Mouse (Mus musculus): Measurements from ENCODE around the gene Klrb1b.

Klrb1b gene

DNA sequence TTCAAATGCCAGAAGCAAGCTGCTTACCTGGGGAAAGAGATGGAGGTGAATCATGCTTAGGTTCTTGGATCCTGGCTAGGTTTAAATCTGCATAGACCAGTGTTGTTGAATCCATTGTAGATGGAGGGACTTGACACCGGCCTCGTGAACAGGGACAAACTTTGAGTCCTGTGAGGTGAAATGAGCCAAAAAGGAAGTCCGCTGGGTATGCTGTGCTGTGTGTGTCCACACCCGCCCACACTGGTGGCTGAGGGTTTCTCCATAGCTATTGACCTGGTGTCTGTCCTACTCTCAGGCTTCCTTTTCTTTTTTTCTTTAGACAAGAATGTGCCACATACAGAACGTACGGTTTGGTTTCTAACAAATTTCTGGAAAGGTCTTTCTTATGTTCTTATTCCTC lies at the start of gene Klrb1b, which contains the start of gene Gm44511:
Gene Klrb1b (minus strand): TSS at position 200 of the 400 bp plus-strand sequence.
Gene Gm44511 (minus strand): TSS at position 184 of the 400 bp plus-strand sequence.
- peak; percentile 69 for DNase-seq

DNA sequence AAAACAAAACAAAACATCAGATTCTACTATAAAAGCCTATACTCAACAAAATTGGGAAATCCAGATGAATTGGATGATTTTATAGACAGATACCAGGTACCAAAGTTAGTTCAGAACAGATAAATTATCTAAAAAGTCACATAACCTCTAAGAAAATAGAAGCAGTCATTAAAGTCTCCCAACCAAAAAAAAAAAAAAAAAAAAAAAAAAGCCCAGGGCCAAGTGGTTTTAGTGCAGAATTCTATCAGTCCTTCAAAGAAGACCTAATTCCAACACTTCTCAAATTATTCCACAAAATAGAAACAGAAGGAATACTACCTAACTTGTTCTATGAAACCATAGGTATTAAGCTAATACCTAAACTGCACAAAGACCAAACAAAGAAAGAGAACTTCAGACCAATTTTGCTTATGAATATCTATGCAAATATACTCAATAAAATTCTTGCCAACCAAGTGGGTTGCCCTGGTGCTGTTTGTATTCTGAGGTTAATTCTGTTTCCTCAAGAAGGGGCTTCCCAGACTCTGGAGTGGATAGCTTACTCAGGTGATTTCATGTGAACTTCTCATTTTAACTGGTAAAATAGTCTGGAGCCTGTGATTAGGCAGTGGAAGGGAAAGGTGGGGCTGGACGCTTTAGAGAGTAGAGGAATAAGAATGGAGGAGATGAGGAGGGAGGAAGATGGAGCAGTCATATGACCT lies 45.9 kb upstream of the Klrb1b start:
- DNase-seq = peak; percentile 35

DNA sequence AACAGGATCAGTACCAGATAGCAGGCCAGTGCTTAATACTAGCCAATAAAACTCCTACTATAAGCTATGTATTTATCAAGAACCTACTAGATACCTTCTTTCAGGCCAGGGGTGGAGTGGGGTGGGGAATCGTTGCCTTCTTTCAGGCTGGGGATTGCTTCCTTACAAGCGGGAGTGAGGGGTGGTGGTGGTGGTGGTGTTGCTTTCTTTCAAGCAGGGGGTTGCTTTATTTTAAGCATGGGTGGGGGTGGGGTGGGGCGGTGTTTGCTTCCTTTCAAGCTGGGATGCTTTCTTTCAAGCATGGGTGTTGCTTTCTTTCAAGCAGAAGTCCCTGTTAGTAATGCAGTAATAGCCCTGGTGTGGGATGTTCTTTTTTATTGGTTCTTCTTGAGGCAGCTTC lies 42.7 kb upstream of the Klrb1b start:
- peak; percentile 59 for DNase-seq

DNA sequence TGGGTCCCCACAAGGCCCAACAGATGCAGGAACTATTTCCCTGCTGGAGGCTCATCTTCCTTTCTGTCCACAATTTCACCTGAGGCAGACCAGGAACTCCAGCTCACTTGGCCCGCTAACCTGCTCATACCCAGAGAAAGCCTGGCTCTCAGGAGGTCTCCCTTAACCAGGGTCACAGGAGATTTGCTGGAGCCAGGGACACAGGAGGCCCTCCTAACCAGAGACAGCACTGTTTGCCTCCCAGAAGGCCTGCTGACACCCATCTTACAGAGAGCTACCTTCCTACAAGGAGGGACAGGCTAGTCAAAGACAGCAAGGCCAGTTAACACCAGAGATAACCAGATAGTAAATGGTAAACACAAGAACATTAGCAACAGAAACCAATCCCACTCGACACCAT lies 31.8 kb upstream of the Klrb1b start:
- DNase-seq = peak; percentile 83

DNA sequence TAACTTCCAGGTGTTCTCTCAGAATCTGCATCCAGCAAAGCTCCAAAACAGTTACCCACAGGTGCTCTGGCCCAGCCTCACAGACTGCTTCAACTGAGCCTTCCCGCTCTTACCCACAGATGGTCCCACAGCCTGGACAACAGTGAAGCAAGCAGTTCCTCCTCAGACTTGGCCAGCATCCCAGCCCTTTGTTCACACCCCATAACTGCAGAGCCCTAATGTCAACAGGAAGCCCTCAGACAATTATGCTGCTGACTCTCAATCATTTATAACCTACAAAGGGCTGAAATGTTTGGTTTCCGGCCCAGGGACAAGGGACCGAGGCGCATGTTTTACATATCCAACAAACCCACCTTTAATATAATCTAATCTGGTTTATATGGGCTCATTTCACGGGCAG lies 30.1 kb upstream of the Klrb1b start:
- peak; percentile 99 for DNase-seq

DNA sequence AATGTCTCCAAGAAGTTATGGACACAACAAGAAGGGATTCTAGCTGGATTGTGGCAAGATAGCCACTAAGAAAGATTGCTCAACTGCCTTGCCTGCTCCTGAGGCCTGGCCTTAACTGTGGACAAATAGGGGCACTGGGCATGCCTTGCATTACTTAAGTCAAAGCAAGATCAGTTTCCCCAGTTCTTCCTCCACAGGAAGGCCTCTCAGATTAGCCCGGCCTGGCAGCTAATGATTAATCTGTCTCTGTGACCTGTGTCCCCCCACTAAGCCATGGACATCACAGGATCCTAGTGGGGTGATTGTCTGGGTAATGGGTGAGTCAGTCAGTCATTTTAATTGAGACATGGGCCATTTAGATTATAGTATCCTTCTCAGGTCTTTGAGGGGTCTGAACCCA lies 29.3 kb upstream of the Klrb1b start:
- peak; percentile 85 for DNase-seq

DNA sequence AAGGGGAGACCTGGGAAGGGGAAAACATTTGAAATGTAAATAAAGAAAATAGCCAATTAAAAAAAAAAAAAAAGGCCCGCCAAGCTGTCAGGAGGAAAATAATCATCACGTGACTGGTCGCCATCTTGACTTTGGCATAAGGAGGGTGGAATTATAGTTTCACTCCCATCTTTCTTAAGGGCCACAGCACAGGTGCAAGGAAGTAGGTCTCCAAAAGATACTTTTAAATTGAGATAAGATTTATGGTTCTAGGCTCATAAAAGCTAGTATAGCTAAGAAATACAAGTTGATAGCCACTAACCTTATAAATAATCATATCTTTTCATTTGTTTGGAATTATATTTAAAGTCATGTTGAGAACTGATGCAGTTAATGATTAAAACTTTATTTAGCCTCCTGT lies 28.8 kb upstream of the Klrb1b start:
- DNase-seq = no peak

DNA sequence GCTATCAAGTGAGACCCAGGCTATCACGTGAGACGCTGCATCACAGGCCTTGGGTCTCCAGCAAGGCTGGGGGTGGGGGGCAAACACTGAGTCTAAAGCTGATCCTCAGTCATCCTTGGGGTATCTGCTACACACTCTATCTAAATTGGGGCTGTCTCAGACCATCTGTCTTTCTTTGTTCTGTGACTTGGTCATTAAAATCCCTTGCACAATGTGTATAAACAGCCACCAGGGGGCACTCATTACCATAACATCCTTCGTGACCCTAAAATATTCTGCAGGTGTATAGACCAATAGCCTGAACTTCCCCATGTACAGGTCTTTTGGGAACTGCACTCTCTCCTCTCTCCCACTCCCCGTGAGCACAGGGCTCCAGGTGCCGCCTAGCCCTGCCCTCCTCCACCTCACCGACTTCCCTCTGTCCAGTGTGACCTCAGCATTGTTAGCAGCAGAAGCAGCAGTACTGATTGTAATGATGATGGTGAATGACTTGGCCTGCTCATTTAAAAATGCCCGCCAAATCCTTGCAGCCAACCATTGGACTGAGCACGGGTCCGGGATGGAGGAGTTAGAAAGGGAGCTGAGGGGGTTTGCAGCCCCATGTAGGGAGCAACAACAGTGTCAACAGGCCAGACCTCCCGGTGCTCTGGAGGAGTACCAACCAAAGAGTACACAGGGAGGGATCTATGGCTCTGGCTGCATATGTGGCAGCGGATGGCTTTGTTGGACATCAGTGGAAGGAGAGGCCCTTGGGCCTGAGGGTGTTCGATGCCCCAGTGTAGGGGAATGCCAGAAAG lies 28.1 kb upstream of the Klrb1b start:
- DNase-seq = peak; percentile 94

DNA sequence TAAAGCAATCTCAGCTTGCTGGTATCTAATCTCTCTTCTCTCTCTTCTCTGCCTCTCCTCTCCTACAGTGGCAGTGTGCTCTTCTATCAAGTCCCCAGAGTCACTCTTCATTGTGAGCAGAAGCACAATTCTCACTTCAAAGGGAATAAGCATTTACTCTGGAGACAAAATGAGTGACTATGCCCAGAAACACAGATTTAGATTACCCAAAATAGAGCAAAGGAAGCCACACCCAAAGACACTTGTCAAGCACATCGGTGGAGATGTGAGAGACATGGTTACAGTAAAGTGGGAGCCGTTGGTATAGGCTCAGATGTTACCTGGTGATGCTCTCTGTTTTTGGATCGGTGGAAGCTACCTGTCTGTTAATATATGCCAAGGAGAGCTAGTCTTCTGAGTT lies 26.6 kb upstream of the Klrb1b start:
- peak; percentile 44 for DNase-seq

DNA sequence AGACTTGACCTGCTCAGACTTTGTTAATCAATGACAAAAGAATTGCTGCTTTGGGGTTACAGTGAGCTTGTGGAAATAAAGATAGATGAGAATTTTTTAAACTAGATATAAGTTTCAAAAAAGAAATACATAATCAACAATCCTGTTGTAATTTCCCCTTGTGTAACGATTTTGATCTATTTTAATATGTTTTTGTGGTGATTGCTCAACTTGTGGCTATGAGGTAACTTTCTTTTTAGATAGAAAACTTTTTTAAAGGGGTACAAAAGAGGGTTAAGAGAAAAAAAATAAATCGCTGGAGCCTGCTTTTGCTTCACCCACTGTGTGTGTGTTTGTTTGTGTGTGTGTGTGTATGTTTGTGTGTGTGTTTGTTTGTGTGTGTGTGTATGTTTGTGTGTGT lies 25.0 kb upstream of the Klrb1b start:
- DNase-seq = no peak

DNA sequence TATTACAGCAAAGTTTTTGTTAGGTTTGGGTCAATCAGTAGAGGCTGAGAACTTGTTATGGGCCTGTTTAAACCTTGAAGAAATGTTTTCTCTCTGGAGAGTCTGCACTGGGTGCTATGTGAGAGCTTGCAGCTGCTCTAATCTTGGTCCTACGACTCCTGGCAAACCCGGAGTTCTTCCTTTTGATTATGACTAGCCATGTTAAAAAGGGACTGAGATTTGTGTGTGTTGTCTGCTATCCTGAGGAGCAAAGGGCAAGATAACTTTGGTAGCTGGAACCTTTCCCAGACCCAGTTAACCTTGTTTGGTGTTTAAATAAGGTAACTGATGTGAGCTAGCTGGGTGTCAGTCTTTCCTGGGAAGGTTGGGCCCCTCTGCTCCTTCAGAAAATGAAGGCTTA lies 24.5 kb upstream of the Klrb1b start:
- DNase-seq = peak; percentile 88

DNA sequence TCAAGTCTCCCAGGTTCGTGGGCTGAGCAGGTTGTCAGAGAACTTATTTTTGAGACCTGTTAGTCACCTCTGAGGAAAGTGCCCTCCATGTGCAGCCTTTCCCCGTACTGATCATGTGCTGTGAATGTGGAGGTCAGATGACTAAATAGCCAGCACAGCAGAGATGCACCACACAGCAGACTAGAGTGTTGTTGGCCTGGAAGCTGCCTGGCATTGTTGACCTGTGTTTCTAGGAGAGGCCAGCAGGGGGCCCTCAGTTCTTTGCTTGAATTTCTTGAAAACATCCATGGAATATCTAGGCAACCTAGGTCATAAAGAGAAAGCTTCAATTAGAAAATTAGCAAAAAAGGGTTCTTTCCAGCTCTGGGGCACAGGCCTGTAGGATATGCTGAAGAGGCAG lies 23.8 kb upstream of the Klrb1b start:
- peak; percentile 92 for DNase-seq

DNA sequence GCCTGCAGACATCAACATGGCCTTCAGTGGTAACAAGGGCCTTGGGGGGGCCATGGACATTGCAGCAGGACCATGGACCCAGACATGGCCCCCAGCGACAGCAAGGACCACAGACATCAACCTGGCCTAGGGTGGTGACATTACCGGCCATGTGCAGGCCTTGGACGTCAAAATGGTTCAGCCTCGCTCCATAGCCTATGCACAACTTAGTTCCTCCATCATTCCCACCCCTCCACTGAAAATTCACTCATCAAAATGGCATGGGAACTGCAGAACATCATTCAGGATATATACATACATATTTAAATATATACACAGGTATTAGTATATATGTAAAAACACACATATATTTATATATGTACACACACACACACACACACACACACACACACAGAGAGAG lies 21.3 kb upstream of the Klrb1b start:
- DNase-seq = peak; percentile 91

DNA sequence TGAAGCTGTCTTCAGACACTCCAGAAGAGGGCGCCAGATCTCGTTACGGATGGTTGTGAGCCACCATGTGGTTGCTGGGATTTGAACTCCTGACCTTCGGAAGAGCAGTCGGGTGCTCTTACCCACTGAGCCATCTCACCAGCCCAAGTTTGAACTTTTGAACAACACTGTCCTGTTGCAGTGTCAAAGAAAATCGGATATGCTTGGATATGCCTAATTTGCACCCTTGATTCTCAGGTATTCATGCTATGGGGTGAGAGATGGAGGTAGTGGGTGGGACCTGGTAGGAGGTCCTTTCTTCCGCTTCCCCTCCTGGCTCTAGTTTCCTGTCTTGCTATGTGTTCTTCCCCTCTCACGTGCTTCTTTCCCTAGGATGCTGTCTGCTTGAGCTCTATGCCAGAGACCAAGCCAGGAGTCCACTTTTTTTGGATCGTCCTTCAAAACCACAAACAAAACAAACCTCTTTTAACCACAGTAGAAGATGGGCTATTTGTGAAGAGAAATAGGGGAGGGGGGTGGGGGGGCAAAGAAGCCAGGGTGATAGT lies 19.9 kb upstream of the Klrb1b start:
- DNase-seq = peak; percentile 58

DNA sequence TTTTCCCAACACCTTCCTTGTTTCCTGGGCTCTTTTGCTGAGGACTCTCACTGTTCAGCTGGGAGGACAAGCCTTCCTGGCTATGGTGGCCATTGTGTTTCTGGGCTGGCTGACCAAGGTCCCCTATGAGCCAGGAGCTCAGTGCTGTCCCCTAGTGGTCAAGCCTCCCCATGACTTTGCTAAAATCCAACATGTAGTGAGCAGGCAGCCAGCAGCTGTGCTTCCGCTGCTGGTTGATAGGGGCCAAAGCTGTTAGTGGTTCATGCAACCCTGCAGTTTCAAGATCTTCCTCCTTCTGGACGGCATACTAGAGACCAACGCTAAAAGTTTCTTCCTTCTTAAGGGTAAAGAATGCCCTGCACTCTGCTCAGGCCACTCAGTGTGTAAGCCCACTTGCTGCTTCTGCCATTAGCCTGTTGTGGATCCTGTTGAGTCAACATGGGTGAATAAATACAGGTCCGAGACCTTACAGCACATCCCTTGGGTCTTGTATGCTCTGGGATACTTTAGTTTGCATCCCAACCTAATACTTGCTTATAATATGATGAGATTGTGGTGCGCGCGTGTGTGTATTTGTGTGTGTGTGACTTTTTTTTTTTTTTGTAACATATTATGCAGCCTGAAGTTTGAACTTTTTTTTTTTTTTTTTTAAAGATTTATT lies 19.3 kb upstream of the Klrb1b start:
- DNase-seq = peak; percentile 99

DNA sequence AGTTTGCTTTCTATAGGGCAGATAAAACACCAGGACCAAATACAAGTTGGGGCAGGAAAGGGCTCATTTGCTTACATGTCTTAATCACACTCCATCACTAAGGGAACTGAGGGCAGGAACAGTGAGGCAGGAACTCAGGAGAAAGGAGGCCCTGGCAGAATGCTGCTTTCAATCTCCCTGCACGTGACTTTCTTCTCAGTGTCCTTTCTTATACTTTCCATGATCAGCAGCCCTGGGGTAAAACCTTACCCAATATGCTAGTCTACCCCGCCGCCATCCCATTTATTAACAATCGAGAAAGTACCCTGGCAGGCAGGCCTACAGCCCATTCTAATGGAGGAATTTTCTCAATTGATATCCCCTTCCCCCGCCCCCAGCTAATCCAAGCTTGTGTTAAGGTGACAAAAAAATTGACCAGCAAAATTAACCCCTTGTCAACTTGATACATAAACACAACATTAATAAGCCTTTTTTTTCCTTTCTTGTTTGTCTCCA lies 18.5 kb upstream of the Klrb1b start:
- peak; percentile 92 for DNase-seq

DNA sequence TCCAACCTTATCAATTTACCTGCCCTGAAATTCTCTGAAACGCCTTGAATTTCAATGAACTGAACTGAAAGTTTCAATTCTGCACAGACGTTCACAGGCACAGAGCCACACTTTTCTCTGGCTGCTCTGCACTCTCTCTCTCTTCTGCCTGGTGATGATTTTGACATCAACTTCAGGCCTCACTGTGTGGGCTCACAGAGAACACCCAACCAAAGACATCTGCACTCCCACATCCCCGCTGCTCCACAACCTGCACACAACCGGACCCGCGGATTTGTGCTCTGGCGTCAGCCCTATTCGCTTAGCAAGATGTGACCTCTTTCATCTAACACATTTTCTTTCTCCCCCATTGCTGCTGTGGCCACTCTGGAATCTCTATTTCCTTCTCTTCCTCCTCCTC lies 18.0 kb upstream of the Klrb1b start:
- DNase-seq = peak; percentile 75

DNA sequence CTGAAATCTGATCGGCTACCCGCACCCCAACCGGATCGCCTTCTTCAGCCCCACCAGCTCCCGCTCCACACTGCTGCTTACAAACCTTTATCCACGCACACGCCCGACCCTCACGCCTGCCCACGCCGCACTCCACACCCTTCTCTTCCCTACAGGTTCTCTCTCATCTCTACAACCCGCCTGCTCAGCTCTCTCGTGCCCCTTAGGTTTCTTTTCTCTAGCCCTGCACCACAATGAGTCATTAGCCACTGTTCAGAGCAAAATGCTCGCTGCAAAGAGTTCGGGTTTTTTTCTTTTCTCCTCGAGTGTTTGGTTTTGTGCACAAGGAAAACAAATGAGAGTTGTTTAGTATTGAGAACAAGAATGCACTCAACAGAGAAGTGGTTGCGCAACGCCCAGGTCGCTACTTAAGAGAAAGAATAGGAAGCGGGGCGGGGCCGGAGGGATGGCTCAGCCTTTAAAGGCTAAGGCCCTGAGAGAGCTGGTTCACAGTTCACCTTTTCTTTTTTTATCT lies 17.4 kb upstream of the Klrb1b start:
- peak; percentile 97 for DNase-seq

DNA sequence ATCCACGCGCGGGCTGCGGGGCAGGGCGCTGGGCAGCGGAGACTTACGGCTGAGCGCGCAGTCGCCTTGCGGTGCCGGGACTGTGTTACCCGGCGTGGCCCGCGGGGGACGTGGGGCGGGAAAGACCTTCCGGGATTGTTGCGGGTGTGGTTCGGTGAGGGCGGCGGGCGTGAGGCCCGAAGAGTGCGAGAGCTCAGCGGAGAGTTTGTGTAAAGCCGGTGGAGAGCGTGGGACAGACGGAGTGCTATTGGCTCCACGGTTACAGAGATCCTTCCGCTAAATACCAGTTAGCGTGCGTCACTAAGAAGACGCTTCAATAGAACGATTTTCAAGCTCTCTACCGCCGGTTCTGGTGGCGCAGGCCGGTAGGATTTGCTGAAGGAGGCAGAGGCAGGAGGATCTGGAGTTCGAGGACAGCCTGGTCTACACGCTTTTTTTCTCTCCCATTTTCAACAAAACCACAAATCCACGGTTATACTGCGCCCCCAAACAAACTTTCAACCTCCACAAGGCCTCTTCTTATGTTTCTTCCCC lies 16.9 kb upstream of the Klrb1b start:
- DNase-seq = peak; percentile 99

DNA sequence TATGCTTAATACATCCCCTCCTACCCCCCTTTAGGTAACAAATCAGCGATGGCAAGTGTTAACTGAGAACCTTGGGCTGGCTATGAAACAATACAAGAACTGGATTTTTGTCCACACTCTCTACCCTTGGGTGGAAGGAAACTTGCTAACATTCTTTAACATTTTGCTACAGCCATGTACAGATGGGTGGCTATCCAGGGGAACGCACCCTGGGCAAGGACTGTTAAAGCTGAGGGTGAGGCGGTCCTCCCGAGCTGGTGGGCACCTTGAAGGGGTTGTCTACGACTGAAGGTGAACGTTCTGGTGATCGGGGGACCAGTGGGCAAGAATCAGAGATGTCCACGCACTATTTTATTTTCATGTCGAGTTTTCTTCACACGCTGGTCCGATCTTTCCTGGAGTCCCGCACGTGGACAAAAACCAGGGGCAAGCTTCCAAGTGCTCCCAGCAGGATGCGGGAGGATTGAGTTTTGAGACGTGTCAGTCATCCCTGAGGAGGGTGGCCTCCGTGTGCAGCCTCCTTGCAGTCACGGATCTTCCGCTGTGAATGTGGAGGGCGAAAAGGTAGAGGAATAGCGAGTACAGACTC lies 16.3 kb upstream of the Klrb1b start:
- DNase-seq = no peak

DNA sequence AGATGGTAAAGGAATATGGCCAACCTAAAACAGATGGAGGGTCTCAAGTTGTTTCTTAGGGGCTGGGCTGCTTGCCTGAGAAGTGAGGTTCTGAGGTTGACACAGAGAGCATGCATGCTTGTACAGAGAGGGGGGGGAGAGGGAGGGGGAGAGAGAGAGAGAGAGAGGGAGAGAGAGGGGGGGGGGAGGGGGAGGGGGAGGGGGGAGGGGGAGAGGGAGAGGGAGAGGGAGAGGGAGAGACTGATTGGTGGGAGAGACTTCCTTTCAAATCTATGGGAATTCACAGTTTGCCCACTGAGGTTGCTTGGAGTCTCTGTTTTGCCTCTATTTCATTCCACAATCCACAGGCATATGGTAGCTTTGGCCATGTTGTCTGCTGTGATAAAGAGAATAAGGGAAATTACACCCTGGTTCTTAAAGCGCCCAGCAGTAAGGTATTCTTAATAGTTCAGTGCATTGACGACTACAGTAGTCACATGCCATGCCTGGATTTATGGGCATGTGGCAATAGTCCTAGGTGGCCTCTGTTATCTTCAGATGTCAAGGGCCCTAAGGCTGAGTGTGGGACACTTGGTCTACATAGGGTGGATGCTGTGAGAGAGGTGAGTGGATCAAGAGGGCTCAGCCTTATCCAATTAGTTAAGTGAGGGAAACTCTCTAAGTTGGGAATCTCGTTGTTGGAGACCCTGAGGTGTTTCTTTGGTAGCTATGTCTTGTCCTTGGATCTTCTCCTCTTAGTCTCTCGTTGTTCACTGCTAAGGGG lies 15.4 kb upstream of the Klrb1b start:
- peak; percentile 78 for DNase-seq

DNA sequence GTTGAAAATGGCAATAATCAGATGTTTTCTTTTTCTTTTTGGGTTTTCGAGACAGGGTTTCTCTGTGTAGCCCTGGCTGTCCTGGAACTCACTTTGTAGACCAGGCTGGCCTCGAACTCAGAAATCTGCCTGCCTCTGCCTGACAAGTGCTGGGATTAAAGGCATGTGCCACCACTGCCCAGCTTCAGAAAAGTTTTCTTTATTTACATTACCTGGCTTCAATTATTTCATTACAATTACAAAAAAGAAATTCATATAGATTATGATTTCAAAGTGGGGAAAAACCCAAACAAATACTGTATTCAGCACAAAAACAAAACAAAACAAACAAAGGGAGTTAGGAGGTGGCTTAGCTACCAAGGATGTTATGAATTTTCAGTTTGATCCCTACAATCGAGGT lies 14.5 kb upstream of the Klrb1b start:
- peak; percentile 72 for DNase-seq

Measured in heart, adult 11 months (tissue).